Mouse (Mus musculus) naive thymus-derived CD4-positive, alpha-beta T cell, adult 5 months (primary cell): ENCODE data around the gene Acadl. TPM values are rescaled to one million over a fixed set of nuclear protein-coding genes. Genes with fewer than 3 reads are reported as not detected.

Experiments used
- polyA plus RNA-seq: library from polyadenylated mRNA; unstranded; fragments of 100-300 nt; shearing (Covaris generic); gene quantifications from one replicate; pipeline ENCODE4 v1.2.1, GENCODE M21; 2017

Gene Acadl
- polyA plus RNA-seq = 54.4 TPM

GRCm38 (mm10) chr1:66862712-66863511 lies at the start of gene Acadl:
Gene Acadl (minus strand): TSS chr1:66863277.

GRCm38 (mm10) chr1:66817453-66817839 lies 45.6 kb downstream of the Acadl start, which contains the start of gene Kansl1l:
Gene Kansl1l (minus strand): TSS chr1:66817562.

Other genes with a start within 250 kb of the Acadl start
- gene Rpe, start 162.4 kb downstream of the Acadl start, polyA plus RNA-seq = 45.2 TPM
- 26.2 TPM for gene Kansl1l, start 45.7 kb downstream of the Acadl start, polyA plus RNA-seq
- gene Myl1, start 82.1 kb upstream of the Acadl start, polyA plus RNA-seq = not detected
- gene Lancl1, start 175.6 kb upstream of the Acadl start, polyA plus RNA-seq = 87.2 TPM